Mouse (Mus musculus): ENCODE measurements around the gene Gsdme.

- TF ChIP-seq POLR2A (IDR thresholded peaks at IDR 0.05; ENCODE audit: extremely low read depth, insufficient read depth, low read length) (no peak), CTCF (IDR thresholded peaks at IDR 0.05; ENCODE audit: low read depth, low read length) (no peak)
These were observed 15.9 kb downstream of the Gsdme start for GRCm38 (mm10) chr6:50247791-50248190.
